Mouse (Mus musculus) C2C12 (cell line): ENCODE data around the gene Nme3. TPM values are rescaled to one million over a fixed set of nuclear protein-coding genes. Genes with fewer than 3 reads are reported as not detected.

Experiments used
- H3K27me3 ChIP-seq: one replicate; pipeline ENCODE4 v1.6.1; 2011; ENCODE audit not compliant: control insufficient read depth, insufficient read depth, insufficient read length
- H3K36me3 ChIP-seq: one replicate; pipeline ENCODE4 v1.6.1; 2011; ENCODE audit not compliant: control insufficient read depth, insufficient read depth
- H3K4me3 ChIP-seq: one replicate; pipeline ENCODE4 v1.5.1; 2011; ENCODE audit warnings: mild to moderate bottlenecking, control low read depth; ENCODE audit not compliant: poor library complexity, insufficient read depth, severe bottlenecking
- H3K79me2 ChIP-seq: one replicate; pipeline ENCODE4 v1.6.1; 2011; ENCODE audit not compliant: control insufficient read depth, insufficient read depth
- H3K79me3 ChIP-seq: one replicate; pipeline ENCODE4 v1.6.1; 2011; ENCODE audit warnings: low read depth, control low read depth
- H3ac ChIP-seq: one replicate; pipeline ENCODE3; 2011; ENCODE audit warnings: low read depth; ENCODE audit not compliant: control insufficient read depth, insufficient read length
- CEBPB ChIP-seq: IDR thresholded peaks from one replicate; pipeline ENCODE4 v1.6.1; 2011; ENCODE audit warnings: low read depth, mild to moderate bottlenecking, control low read depth, moderate library complexity
- CTCF ChIP-seq: IDR thresholded peaks from one replicate; pipeline ENCODE4 v1.5.1; 2011; ENCODE audit not compliant: control insufficient read depth, insufficient read depth, insufficient read length
- FOSL1 ChIP-seq: IDR thresholded peaks from one replicate; pipeline ENCODE4 v1.8.0; 2011; ENCODE audit warnings: mild to moderate bottlenecking, low read length; ENCODE audit not compliant: poor library complexity, insufficient read depth, severe bottlenecking
- MAX ChIP-seq: IDR thresholded peaks from one replicate; pipeline ENCODE4 v1.6.1; 2011; ENCODE audit warnings: mild to moderate bottlenecking, control low read depth
- MYOD1 ChIP-seq: IDR thresholded peaks from one replicate; pipeline ENCODE4 v1.6.1; 2011; ENCODE audit warnings: low read depth; ENCODE audit not compliant: control insufficient read depth, insufficient read length
- MYOG ChIP-seq: IDR thresholded peaks from one replicate; pipeline ENCODE4 v1.6.1; 2011; ENCODE audit not compliant: control insufficient read depth, insufficient read length; ENCODE audit errors: extremely low read depth
- USF1 ChIP-seq: IDR thresholded peaks from one replicate; pipeline ENCODE4 v1.6.1; 2011; ENCODE audit warnings: low read depth, mild to moderate bottlenecking, control low read depth, moderate library complexity
- polyA plus RNA-seq: library from polyadenylated mRNA; unstranded; fragments of >200 nt; fragmentation: generic; extraction: Trizol; gene quantifications from one replicate; pipeline ENCODE4 v1.2.1, GENCODE M21; 2012; ENCODE audit warnings: missing spikeins

Gene Nme3
- polyA plus RNA-seq, 1 experiment: 19.8 TPM

- H3ac ChIP-seq: no peak overlapping the region
- H3K27me3 ChIP-seq: no peaks in the 10 kb centered on the region
- no peak for TF ChIP-seq MYOG
- no peak for TF ChIP-seq USF1
- no peak for TF ChIP-seq CEBPB
- TF ChIP-seq FOSL1: no peak
- TF ChIP-seq CTCF: no peak
- no peak for TF ChIP-seq MYOD1
- TF ChIP-seq MAX: no peak
- no peaks in the 10 kb centered on the region for H3K79me3 ChIP-seq
- no peaks in the 10 kb centered on the region for H3K79me2 ChIP-seq
- H3K4me3 ChIP-seq: no peak overlapping the region
- H3K36me3 ChIP-seq: no peaks in the 10 kb centered on the region
Measured at GRCm38 (mm10) chr17:24858967-24859366, 37.3 kb upstream of the Nme3 start.

GRCm38 (mm10) chr17:24860076-24860475, 36.2 kb upstream of the Nme3 start:
- no peak for TF ChIP-seq CEBPB
- no peak for TF ChIP-seq MYOG
- no peak for TF ChIP-seq CTCF
- TF ChIP-seq MAX: no peak
- no peak for TF ChIP-seq USF1
- no peak for TF ChIP-seq FOSL1
- no peak for TF ChIP-seq MYOD1

GRCm38 (mm10) chr17:24861785-24862184, 34.5 kb upstream of the Nme3 start:
- no peaks in the 10 kb centered on the region for H3K27me3 ChIP-seq
- H3K36me3 ChIP-seq: no peaks in the 10 kb centered on the region
- H3K4me3 ChIP-seq: no peak overlapping the region
- no peaks in the 10 kb centered on the region for H3K79me3 ChIP-seq
- no peak for TF ChIP-seq MYOG
- TF ChIP-seq MAX: no peak
- no peak for TF ChIP-seq CEBPB
- no peak for TF ChIP-seq MYOD1
- no peak for TF ChIP-seq FOSL1
- TF ChIP-seq USF1: no peak
- no peak for TF ChIP-seq CTCF
- H3K79me2 ChIP-seq: no peaks in the 10 kb centered on the region
- H3ac ChIP-seq: no peak overlapping the region

More at GRCm38 (mm10) chr17:24860076-24860475, 36.2 kb upstream of the Nme3 start:
- H3K36me3 ChIP-seq: no peaks in the 10 kb centered on the region
- H3K4me3 ChIP-seq: no peak overlapping the region
- no peaks in the 10 kb centered on the region for H3K79me2 ChIP-seq
- H3K27me3 ChIP-seq: no peaks in the 10 kb centered on the region
- no peak overlapping the region for H3ac ChIP-seq
- no peaks in the 10 kb centered on the region for H3K79me3 ChIP-seq

DNA sequence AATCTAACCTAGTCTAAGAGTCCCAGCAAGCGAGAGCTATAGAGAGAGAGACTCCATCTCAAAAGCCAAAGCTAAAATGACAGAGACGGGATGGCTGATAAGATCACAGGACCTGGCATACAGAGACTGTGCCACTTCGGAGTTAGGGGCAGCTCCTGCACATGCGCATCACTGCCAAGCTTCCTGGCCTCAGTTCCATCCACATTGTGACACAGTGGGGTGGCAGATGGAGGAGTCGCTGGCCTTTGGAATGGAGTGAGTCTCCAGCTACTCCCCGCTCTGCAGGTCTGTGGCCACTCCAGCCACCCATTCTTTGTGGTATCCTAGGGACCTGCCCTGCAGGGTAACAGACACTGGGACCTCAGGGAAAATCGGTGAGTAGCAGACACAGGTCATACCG, 30.5 kb upstream of the Nme3 start, which contains the start of gene Igfals:
Gene Igfals, plus strand, starts transcription at position 222 of the 400 bp plus-strand sequence.
- H3K4me3 ChIP-seq: no peak within 1 kb of the TSS
- no peaks in the 10 kb centered on the region for H3K79me3 ChIP-seq
- H3ac ChIP-seq: no peak within 1 kb of the TSS
- no peaks in the 10 kb centered on the region for H3K36me3 ChIP-seq
- no peaks in the 10 kb centered on the region for H3K27me3 ChIP-seq
- H3K79me2 ChIP-seq: no peaks in the 10 kb centered on the region
- no peak for TF ChIP-seq CEBPB
- no peak for TF ChIP-seq MYOD1
- TF ChIP-seq USF1: no peak
- no peak for TF ChIP-seq MAX
- no peak for TF ChIP-seq FOSL1
- TF ChIP-seq MYOG: no peak
- TF ChIP-seq CTCF: no peak

DNA sequence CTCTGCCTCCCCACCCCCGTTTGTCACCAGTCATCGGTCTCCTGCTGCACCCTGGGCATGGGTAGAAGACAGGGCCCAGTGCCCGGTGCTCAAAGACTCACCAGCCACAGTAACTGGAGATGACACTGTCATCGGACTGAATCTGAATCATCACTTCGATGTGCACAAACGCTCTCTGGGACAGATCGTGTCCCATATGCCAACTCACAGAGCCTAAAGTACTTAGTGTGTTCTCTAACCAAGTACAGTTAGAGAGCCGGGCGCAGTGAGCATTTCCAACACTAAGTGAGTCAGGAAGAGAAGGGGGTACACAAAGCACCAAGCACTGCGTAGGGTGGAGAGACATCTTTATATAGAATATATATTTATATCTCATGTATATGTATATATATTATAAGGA, 28.4 kb upstream of the Nme3 start:
- H3K27me3 ChIP-seq: no peaks in the 10 kb centered on the region
- TF ChIP-seq CEBPB (no peak), MAX (no peak), USF1 (no peak), CTCF (no peak), FOSL1 (no peak), MYOD1 (no peak), MYOG (no peak)
- H3K79me3 ChIP-seq: no peaks in the 10 kb centered on the region
- no peaks in the 10 kb centered on the region for H3K36me3 ChIP-seq
- no peak overlapping the region for H3ac ChIP-seq
- H3K79me2 ChIP-seq: no peaks in the 10 kb centered on the region
- no peak overlapping the region for H3K4me3 ChIP-seq

GRCm38 (mm10) chr17:24873695-24874404, 22.4 kb upstream of the Nme3 start:
- TF ChIP-seq USF1 (no peak), MAX (no peak), FOSL1 (no peak), MYOG (no peak), CEBPB (no peak), MYOD1 (no peak), CTCF (no peak)
- Histone ChIP-seq H3K79me2 (no peaks in the 10 kb centered on the region), H3K36me3 (no peaks in the 10 kb centered on the region)

More at GRCm38 (mm10) chr17:24873695-24874404, 22.4 kb upstream of the Nme3 start:
- Histone ChIP-seq H3K79me3 (no peaks in the 10 kb centered on the region), H3K27me3 (peaks cover 5% of the 10 kb centered on the region), H3K4me3 (no peak overlapping the region), H3ac (no peak overlapping the region)
